Mouse (Mus musculus) stomach, postnatal 0 days (tissue): ENCODE data around the gene Phospho2.

Experiments used
- CTCF ChIP-seq: IDR thresholded peaks from 2 replicates; pipeline ENCODE4 v1.5.1; 2016; ENCODE audit warnings: antibody characterized with exemption, low read depth, mild to moderate bottlenecking, moderate library complexity
- EP300 ChIP-seq: optimal IDR thresholded peaks from 2 replicates; pipeline ENCODE3; 2016; ENCODE audit warnings: antibody characterized with exemption

GRCm38 (mm10) chr2:69821711-69822110 is 32.3 kb downstream of the Phospho2 start, which contains the start of gene Klhl23:
- no peak for TF ChIP-seq CTCF
- TF ChIP-seq EP300, result no peak
